Mouse (Mus musculus) large intestine, adult 2 months (tissue): ENCODE measurements at regions not wholly inside any gene's neighbourhood (a gene's known extent, or its start where the extent isn't known, plus 50 kb on each side); places are given as distances from the start of the nearest gene placed in this dataset.
A peak's percentile ranks its signal among the peaks of the same experiment; 100 is the strongest.
"Not testable (repeated sequence)": the region's sequence is repeated elsewhere in the genome, so short reads cannot be mapped to it uniquely, and the experiment has no call there.

Source experiments
- DNase-seq: peaks from one replicate; pipeline ENCODE4 v3.0.0-alpha.2; 2012; ENCODE audit warnings: low read depth, low spot score
- WGBS: fragments of 180-500 bp; shearing (Covaris S2); methylation state at CpG from one replicate; pipeline ENCODE4 v1.1.7; 2018; 5-methylcytosine and 5-hydroxymethylcytosine counted together

GRCm38 (mm10) chr13:69129056-69129620 is 129.8 kb upstream of the Adcy2 start:
- 82% methylated on average over 8 of the region's 8 CpGs for WGBS
- DNase-seq, result no peak

- DNase-seq, result no peak
- WGBS, result 55% methylated on average over 3 of the region's 3 CpGs
Observed at GRCm38 (mm10) chr13:69127522-69127921, 128.2 kb upstream of the Adcy2 start.

GRCm38 (mm10) chr13:69118743-69119142 is 119.4 kb upstream of the Adcy2 start:
- 96% methylated on average over 8 of the region's 8 CpGs for WGBS
- not testable (repeated sequence) for DNase-seq

GRCm38 (mm10) chr13:69109168-69109567 is 109.8 kb upstream of the Adcy2 start:
- no peak for DNase-seq
- 74% methylated on average over 2 of the region's 2 CpGs for WGBS

- WGBS, result 20% methylated on average over 1 of the region's 1 CpGs
- peak; percentile 50 for DNase-seq
Observed at GRCm38 (mm10) chr13:69086613-69087012, 87.3 kb upstream of the Adcy2 start.

- no peak for DNase-seq
Observed at GRCm38 (mm10) chr13:69070336-69070735, 71.0 kb upstream of the Adcy2 start.

- 75% methylated on average over 3 of the region's 3 CpGs for WGBS
- no peak for DNase-seq
Observed at GRCm38 (mm10) chr13:69069817-69070216, 70.5 kb upstream of the Adcy2 start.

- peak; percentile 25 for DNase-seq
- 38% methylated on average over 2 of the region's 2 CpGs for WGBS
Observed at GRCm38 (mm10) chr13:69066636-69067035, 67.3 kb upstream of the Adcy2 start.

- 68% methylated on average over 8 of the region's 8 CpGs for WGBS
- DNase-seq, result no peak
Observed at GRCm38 (mm10) chr13:69065285-69065684, 65.9 kb upstream of the Adcy2 start.

GRCm38 (mm10) chr13:69062692-69063233 is 63.4 kb upstream of the Adcy2 start:
- WGBS, result 78% methylated on average over 3 of the region's 3 CpGs
- DNase-seq, result no peak

- 80% methylated on average over 3 of the region's 3 CpGs for WGBS
- no peak for DNase-seq
Observed at GRCm38 (mm10) chr13:69061436-69061835, 62.1 kb upstream of the Adcy2 start.
